Mouse (Mus musculus): Measurements from ENCODE around the gene Bmper. TPM values are rescaled to one million over a fixed set of nuclear protein-coding genes. Genes with fewer than 3 reads are reported as not detected.

The Bmper gene
- total RNA-seq, 2 experiments from 2014 or later = 4.9 to 7.5 TPM

DNA sequence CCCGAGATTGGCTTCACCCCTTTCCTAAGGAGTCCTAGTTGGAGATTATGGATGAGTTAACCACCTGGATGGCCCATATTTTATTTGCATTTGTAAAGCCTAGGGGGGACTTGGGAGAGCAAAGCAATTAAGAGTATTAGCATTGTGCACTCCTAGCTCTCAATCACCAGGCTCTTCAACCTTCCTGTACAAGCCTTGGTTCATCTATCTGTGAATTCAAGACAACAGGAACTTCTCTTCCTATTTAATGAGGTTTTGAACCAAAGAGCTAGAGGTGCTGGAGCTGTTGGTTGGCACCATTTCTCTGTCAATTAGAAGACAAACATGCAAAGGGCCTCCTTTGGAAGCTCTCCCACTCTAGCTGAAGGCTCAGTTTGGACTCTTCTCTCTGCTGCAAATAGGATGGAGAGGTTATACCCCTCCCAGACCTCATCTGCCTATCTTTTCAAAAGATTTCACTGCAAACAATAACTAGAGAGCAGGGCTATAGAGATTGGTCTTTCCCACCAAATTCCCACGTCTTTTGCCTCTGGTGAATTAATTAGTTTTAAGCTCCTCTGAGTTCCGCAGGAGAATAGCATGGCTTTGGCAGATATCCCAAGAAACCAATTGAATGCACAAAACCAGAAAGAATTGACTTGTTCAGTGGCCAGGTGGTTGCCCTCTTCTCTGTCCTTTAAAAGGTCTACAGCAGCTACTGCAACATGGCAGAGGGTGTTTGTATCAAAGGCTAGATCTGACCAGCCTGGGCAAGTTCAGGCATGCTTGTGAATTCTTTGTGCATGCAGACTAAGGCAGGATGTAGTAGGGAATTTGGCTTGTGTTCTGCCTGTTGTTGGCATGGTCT is 185.3 kb downstream of the Bmper start:
- peak; percentile 12 for DNase-seq
- intact Hi-C loops (cut with DNase I) = no loop called here

DNA sequence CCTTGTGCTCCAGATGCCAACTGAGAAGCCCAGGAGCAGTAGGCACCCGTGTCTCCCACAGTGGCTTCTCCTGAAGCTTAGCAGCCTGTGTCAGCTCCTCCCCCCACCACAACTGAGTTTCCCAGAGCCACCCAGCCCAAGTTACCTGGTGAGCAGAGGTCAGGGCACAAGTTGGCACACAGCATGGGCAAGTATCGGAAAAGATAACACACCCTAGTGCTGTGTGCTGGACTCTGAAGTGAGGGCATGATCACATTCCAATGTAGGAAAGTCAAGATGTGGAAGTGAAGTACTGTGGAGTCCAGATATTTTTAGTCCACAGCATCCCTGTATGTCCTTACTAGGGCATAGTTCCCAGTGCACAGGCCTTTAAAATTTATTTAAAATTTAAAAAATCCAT is 187.7 kb downstream of the Bmper start:
- no peak for DNase-seq
- intact Hi-C loops (cut with DNase I) = no loop called here

- intact Hi-C loops (cut with DNase I) = no loop called here
- DNase-seq = peak; percentile 21
These were observed 190.1 kb downstream of the Bmper start for GRCm38 (mm10) chr9:23412956-23413355.

DNA sequence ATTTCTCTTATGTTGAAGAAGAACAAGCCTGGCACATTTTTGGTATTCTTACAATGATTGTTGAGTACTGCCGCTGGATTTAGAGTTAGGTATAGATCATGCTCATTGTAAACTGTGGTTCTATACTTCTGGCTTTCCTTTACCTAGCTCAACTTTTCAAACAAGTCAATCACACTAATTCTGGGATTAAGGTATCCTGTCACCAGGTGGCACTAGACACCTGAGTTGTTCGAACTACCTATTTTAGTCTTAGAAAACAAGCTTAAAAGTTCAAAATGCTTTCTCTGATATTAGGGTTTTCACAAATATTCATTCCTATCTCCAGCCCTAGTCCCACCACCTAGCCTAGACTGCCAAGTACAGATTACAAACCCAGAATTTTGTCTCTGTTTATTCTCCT is 196.2 kb downstream of the Bmper start:
- no peak for DNase-seq
- intact Hi-C loops (cut with DNase I) = no loop called here

DNA sequence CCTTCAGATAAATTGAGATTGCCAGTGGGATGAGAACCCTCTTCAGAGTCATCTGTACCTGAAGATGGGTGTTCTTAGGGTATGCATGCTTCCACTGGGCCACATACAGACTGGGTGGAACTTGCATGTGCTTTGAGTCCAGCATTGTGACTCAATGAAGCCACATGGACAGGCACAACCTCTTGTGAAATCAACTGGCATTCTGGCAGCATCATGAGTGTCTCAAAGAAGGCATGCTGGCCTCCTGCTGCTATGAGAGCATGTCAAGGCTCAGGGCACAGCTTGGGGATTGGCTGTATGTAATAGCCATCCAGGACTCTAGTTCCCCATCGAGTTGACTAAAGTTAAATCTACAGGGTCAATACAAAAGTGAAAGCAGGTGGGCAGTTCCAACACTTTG is 200.9 kb downstream of the Bmper start:
- DNase-seq = no peak
- intact Hi-C loops (cut with DNase I) = no loop called here

DNA sequence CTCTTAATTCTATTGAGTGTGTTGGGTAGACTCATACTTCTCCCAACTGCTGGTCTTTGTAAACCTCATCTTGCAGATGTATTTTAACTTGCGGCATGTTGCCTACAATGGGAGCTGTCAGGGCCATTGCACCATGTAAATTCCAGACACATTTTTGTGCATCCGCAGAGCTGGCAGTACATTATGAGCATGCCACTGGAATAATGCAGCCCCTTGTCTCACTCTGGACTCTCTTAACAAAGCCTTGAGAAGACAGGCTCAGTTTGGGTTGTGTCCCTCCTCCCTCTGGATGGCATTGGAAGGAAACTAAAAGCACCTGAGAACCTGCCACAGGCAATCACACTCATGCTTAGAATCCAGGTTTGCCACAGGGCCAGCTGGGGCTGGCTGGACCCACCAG is 209.8 kb downstream of the Bmper start:
- intact Hi-C loops (cut with DNase I) = no loop called here
- DNase-seq = no peak

DNA sequence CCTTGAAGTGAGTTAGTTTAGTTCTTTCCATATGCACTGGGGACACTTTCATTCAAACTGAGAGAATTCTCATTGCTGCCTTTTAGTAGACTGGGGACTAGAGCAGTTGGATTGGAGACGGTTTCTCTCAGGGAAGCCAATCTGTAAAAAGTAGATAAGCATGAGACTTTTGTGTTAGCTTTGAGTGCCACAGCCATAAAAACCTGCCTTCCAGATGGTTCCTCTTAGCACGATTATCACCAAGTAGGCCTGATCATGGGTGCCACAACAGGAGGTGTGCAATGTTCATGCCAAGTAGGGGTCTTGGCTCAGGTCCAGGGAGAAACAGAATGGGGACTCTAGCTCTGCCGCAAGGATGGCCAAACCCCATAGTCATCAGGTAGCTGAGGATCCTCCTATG is 210.4 kb downstream of the Bmper start:
- intact Hi-C loops (cut with DNase I) = no loop called here

GRCm38 (mm10) chr9:23436751-23437150 is 213.9 kb downstream of the Bmper start:
- DNase-seq = no peak
- intact Hi-C loops (cut with DNase I) = no loop called here

More for the DNA sequence above, 210.4 kb downstream of the Bmper start:
- no peak for DNase-seq

GRCm38 (mm10) chr9:23438662-23439061 is 215.8 kb downstream of the Bmper start:
- intact Hi-C loops (cut with DNase I) = no loop called here
- DNase-seq = no peak

- no peak for DNase-seq
- intact Hi-C loops (cut with DNase I) = no loop called here
These were observed 219.3 kb downstream of the Bmper start for GRCm38 (mm10) chr9:23442168-23442567.

DNA sequence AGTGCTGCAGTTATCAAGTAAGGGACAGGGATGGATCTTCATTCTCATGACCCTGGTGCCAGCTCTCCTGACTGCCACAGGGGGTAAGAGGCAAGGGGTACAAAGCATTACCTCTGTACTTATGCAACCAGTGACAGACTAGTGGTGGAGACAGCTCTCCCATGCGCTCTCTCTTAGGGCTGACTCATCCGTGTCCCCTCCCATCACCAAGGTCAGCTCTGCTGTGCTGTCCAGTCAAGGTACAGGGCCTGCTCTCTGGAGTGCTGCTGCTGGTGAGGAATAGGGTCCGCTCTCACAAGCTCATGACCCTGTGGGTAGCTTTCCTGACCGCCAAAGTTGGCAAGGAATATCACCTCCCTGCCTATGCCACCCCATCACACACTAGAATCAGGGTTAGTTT is 222.1 kb downstream of the Bmper start:
- intact Hi-C loops (cut with DNase I) = no loop called here
- no peak for DNase-seq

GRCm38 (mm10) chr9:23447271-23447961 is 224.5 kb downstream of the Bmper start:
- DNase-seq = no peak
- intact Hi-C loops (cut with DNase I) = no loop called here

DNA sequence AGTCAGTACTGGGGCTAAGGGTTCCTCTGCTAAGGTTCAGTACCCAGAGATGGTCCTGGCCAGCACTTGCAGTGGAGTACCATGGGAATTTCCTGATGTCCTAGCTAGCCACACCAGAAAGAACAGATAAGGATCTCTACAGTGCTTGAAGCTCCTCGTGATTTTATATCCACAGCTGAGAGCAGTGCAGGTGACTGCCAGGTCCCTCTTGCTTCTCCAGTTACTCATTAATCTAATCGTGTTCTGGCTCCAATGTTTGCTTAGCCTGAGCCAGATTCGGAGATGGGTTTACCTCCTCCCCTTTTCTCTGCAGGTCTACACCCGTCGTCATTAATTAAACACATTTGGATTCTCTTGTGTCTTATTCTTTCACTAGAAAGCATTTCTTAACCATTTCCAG is 230.4 kb downstream of the Bmper start:
- DNase-seq = no peak
- intact Hi-C loops (cut with DNase I) = no loop called here

DNA sequence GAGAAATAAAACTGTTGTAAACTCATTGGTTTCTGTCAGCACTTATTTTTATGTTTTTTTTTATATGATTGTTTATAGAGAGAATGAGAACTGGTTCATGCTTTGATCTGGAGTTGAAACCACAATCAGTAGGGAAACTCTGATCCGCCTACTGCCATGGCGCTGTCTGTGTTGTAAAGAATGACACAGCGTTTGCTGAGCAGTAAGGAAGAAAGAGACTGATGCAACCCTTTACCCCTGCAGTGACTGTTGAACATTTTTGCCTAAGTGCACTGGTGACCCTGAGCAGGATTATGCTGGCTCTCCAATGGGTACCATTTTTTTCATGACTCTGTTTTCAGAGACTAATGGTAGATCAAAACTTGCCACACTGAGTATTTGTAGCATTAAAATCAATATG is 234.3 kb downstream of the Bmper start:
- DNase-seq = no peak
- intact Hi-C loops (cut with DNase I) = no loop called here

DNA sequence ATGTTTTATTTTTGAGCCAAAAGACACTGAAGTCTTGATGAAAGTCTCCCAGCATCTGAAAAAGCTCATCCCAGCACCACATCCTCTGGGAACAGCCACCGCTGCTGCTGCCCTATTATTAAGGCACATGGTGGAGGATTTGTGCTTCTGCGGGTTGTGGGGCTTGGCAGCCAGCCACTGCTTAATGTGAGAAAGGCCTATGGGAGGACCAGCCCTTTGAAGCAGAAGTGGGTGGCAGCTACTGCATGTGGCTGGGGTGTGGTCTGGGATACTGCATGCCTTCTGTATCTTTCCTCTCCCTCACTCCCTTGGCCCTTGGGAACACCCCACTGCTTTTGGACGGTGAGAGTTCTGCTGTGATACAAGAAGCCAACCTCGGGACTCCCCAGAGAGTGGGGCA is 237.8 kb downstream of the Bmper start:
- peak; percentile 37 for DNase-seq
- intact Hi-C loops (cut with DNase I) = loop anchor here (5.0 kb wide), 1 partner anchor 727 kb away; no protein-coding TSS in a partner anchor

DNA sequence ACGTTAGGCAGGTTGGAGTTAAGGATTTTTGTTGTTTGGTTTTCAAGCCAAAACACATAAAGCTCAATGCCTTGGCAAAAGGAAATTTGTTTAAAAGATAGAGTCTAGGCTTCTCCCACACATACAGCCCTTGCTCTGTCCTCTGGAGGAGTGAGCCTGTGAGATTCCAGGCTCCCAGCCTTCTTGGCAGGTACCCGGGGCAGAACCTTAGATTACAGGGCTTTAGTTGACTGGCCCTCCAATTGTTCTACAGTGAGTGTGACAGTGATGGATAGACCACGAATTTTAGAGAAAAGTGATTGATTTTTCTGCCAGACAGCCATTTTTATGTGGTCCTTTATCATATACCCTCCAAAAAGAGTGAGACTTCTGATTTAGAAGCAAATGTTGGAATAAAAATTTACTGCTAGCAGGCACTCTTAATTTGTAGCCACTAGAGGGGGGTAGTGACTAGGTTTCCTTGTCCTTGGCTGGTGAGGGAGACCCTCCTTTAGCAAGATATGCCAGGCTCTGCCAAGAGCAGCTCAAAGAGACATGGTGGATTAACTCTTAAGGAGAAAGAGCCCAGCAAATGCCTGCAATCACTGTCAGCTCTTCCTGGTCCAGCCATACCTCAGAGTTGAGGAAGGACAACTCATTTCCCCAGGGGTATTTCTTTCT is 240.2 kb downstream of the Bmper start:
- intact Hi-C loops (cut with DNase I) = loop anchor here (5.0 kb wide), 1 partner anchor 724 kb away; no protein-coding TSS in a partner anchor
- peak; percentile 68 for DNase-seq

DNA sequence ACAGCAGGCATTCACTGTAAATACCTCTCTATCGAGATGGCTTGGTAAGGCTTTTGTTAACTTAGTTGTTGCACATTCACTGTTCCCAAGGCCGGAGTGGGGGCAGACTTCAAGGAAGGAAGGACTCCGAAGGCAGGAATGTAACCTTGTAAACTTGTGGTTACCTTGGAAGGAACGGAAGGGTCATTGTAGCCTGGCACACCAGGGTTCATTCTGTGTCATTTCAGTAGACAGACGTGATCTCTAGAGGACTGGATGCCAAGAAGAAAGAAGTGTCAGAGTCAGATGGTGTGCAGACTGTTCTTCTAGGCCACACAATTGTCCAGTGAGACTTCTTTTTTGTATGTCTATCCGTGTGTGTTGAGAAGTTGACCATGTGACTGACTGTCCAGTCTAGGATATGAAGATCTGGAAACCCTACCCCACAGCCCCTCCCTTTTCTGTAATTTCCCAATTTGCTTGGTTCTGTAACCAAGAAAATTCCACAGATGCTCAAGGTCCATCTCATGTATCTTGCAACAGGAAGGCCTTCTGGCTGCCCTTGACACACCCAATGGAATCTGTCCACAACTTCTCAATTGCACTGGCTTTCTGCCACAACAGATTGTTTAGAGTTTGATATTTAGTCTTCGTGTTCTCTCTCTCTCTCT is 242.2 kb downstream of the Bmper start:
- DNase-seq = no peak
- intact Hi-C loops (cut with DNase I) = loop anchor here (2.0 to 5.0 kb wide), 3 partner anchors 112 to 1044 kb away; no protein-coding TSS in a partner anchor

- DNase-seq = no peak
- intact Hi-C loops (cut with DNase I) = loop anchor here (5.0 kb wide), 1 partner anchor 107 kb away; no protein-coding TSS in a partner anchor
These were observed 247.0 kb downstream of the Bmper start for GRCm38 (mm10) chr9:23469886-23470285.

- DNase-seq = no peak
- intact Hi-C loops (cut with DNase I) = no loop called here
These were observed 263.0 kb downstream of the Bmper start for GRCm38 (mm10) chr9:23485851-23486250.

DNA sequence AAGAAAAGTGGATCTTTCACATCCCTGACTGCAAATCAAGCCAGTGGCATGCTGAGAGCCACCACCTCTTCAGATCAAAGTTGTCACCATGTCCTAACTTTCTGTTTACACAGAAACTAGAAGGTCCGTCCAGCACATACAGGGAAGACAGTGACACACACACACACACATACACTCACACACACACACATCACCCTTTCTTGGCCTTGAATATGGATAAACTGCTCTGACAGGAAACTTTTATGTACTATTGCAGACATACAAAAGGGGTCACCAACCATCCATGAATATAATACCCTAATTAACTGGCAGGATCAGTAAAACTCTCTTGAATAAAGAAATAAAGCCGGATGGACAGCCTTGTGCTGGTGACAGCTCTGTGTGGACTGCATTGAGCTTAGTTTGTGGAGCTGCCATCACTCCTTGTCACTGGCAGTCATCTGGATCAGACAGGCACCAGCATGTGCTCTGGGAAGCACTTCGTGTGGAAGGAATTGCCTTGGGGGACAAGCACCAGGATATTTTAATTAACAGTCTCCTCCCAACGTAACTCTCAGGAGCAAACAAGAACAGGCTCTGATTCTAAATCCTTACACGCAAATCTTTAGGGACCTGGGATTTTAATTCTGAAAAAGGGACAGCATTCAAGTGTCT is 264.0 kb downstream of the Bmper start:
- intact Hi-C loops (cut with DNase I) = no loop called here

More for the DNA sequence above, 264.0 kb downstream of the Bmper start:
- DNase-seq = no peak

All from left cerebral cortex, postnatal 4 days (tissue).